Mouse (Mus musculus) ZHBTc4 (cell line): ENCODE measurements around the gene Dnah3.
A peak's percentile ranks its signal among the peaks of the same experiment; 100 is the strongest.

Source experiments
- DNase-seq: peaks from one replicate; pipeline ENCODE4 v3.0.0-alpha.2; 2011; ENCODE audit warnings: low read depth, low spot score

The Dnah3 gene

DNA sequence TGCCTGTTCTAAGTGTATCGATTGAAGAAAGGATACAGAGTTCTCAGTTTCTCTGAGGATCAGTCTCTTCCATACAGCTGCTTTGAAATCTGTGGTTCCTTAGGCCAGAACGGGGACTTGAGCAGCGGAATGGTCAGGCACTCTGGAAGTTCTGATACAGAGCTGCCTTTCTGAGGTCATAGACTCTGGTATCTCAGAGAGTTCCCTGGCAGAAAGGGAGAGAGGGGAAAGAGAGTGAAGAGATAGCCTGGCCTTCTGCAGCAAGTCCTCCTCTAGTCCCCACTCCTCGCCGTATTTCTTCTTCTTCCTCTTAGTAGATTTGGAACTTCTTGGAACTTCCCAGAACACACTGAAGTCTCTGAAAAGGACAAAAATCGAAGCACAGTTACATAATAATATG is at the start of gene Dnah3:
Gene Dnah3 (minus strand): TSS at position 101 of the 400 bp plus-strand sequence.
- DNase-seq = no peak

DNA sequence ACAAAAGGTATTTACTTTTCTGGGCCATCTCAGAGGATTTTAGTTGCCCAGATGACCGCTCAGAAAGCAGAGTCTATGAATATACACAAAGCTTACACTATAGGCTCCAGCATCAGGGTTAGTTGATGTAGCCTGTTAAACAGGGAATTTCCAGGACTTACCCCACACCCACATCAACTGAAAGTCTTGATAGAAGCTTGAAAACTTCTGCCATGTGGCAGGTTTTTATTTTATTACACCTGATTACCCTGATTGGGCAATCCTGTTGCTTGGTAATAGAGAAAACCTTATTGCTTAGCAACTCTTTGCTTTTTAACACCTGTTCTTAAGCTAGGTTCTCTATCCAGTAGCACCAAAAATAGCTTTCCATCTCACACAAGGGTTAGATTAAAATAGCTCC is 47.7 kb upstream of the Dnah3 start:
- no peak for DNase-seq

DNA sequence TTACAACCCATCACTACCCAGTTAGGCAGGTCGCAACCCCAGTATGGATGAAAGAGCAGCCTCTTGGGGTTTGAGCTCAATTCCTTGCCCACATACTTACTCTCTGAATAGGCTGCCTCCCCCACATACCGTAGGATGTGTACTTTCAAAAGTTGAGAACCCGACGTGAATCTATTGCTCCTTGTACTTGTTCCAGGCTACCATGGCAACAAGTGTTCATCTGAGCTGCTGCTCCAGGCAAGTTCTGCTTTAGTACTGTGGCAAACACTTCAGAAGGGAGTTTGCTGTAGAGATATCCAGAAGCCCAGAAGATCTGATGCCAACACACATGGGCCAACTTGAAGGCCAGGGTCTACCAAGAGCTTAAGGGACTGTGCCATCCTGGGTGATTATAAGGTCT is 33.9 kb upstream of the Dnah3 start:
- no peak for DNase-seq

DNA sequence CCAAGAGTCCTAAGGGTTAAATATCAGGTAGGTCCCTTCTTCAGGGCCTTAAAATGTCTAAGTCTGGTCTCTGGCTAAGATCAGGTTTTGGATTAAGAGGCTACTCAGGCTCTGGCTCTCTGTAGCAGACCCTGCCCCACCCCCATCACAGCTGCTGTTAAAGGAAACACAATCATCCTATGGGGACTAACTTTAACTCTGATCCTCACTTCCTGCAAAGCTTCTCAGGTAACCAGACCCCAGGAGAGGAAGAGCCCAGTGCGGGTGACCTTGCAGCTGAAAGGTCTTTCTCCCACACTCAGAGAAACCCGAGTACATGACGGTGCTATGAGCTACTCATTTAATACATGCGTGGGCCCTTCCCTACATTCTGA is 32.6 kb upstream of the Dnah3 start:
- peak; percentile 18 for DNase-seq

DNA sequence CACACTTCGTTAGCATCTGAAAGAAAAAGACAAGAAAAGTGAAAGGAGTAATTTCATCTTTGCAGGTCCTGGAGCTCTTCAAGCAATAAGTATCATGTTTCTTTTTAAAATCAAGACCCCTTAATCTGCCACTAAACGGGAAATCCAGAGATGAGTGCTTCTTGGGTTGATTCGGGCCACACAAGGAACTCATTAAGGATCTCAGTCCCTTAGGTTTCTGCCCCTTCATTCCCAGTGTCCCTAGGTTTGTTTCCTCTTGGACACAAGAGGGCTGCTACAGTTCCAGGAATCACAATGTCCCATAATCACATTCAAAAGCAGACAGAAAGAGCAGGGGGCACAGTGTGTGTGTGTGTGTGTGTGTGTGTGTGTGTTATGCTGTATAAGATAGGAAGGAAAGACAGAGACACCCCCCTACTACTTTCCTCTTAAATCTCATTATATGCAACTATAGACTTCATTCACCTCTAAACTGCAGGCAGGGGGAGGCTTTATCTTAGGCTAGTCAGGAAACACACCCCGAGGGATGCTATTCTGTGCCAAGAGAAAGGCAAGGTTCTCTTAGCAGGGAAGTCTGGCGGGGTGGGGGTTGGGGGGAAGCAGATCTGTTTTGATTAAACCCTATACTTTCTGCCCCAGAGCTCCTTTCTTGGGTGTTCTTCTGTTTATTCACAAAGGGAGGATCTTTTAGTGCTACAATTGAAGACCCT is 32.1 kb upstream of the Dnah3 start:
- no peak for DNase-seq

DNA sequence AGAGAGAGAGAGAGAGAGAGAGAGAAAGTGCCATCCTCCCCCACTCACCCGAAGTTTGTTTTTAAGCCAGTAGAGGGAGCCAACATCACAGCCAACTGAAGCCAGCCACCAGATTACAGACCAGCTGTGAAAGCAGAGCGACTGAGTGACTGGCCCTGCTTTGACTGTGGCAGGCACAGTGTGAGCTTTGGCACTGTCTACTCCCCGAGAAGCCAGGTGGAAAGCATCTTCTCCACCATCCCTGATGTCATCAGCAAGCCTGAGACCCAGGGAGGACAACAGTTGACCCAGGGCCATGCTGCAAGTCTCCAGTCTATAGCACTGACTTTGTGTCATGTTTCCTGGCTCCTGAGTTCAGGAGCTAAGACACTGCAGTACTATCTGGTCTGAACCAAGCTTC is 29.8 kb upstream of the Dnah3 start:
- DNase-seq = peak; percentile 68

DNA sequence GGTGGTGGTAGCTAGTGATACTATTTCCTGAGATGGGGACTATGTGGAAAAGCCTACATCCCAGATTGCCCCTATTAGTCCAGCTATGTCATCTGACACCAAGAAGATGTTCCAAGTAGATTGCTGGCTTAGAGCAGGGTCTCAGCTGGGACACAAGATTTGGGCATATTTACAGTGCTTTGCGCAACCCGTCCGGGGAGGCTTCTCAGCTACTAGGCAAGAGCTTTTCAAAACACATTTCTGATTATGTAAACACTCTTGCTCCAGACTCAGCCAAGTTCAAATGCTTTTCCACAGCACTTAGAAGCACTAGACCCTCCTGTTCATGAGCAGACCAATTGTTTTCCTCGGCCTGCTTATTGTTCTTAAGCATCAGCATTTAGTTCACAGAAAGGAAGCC is 28.7 kb upstream of the Dnah3 start:
- no peak for DNase-seq

DNA sequence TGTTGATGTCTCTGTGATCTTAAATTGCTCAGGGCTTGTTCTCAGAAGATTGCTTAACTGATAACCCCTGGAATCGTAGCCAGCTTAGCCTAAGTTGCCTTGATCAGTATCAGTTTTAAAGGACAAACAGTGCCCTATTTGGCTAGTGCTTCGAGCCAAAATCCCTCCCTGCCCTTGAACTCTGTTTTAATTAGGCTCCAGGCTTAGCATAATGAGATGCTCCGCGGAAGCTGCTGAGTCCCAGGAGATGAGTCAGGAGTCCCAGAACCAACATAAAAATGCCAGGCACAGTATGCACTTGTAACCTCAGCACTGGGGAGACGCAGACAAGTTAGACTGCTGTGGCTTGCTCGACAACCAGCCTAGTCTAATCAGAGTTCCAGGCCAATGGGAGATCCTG is 22.4 kb upstream of the Dnah3 start:
- peak; percentile 25 for DNase-seq

DNA sequence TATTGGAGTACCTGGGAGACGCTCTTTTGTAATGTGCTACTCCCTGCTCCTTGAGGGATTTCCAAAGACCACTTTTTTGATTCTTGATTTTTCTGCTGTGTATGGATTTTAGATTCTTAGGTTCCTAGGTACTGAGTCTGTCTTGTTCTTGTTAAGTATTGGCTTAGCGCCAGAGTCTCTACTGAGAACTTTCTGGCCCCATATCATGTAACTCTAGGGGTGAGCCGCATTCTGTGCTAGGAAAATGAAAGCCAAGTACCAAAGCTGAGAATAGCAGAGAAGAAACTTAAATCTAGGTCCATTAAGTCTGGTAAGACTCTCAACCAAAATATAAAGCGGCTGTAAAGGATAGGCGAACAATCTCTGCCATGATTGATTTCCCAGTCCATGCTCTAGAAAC is 21.9 kb upstream of the Dnah3 start:
- no peak for DNase-seq

DNA sequence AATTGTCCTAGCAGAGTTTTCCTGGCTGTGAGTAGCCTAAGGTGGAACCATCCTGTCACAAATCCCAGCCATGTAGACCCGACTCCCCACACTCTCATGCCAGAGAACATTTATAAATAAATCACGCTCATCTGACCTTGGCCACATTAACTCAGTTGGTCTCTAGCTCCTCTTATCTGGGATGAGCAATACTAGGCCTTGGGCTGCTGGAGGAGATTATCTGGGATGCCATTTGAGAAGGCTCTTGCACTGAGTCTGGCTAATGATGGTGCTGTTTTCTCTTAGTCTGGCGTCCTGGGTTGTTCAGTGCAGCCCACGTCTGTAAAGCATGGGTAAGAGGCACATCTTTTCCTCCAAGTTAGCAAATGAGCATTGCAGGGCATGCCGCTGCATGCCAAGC is 14.6 kb upstream of the Dnah3 start:
- no peak for DNase-seq

DNA sequence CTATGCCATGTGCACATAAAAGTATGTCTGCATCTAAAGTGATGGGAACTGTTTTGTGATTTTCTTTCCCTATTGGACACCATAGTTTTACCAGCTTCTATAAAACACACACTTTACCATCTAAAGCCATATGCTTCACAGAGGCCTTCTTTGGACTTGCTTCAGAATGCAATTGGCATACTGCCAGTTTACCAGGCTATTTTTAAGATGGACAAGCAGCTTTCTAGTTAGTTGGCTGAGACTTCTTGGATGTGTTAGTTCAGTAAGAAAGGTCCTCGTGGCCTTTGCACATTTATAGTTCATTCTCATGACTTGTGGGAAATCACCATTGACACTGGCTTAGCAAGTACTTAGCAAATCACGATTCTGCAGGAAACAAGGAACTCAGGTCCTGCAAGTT is 11.3 kb upstream of the Dnah3 start:
- DNase-seq = no peak

DNA sequence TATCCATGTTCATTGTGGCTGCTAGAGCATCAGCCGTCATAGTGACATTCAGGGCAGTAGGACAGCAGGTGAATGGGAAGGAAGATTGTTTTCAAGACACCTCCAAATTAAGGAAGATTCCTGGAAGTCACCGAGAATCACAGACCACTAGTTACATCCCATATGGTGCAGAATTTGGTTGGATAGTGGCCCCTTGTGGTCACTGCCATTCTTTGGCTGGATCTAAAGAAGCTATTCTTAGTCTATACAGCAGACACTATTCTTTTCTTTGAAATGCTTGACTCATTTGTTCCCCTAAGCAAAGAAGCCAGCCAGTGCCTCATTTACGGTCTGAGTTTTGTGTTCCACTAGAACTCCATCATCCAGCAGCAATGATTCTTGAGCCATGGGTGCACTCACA is 9.9 kb upstream of the Dnah3 start:
- no peak for DNase-seq

DNA sequence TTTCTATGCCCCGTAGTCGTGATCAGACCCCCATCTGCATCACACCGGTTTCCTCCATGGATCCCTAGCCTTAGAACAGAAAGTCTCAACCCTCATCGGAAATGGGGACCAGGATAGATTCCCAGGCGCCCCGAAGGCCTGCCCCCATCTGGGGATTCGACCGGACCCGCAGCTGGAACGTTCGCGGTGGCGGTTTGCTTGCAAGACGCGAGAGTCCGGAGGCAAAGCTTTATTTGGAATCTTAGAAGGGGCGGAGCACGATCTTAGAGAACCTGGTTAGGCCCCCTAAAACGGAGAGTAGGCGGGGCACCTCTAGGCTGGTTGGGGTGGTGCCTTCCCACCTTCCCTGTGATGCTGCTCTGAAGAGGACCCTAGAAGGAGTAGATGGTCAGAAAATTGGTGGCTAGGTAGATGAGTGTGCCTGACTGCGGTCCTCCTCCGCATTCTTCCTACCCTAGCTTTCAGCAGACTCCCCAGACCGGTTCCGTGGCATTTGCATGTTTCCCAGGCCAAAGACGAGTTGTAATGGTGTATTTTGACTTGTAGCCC is 8.0 kb upstream of the Dnah3 start:
- peak; percentile 35 for DNase-seq

DNA sequence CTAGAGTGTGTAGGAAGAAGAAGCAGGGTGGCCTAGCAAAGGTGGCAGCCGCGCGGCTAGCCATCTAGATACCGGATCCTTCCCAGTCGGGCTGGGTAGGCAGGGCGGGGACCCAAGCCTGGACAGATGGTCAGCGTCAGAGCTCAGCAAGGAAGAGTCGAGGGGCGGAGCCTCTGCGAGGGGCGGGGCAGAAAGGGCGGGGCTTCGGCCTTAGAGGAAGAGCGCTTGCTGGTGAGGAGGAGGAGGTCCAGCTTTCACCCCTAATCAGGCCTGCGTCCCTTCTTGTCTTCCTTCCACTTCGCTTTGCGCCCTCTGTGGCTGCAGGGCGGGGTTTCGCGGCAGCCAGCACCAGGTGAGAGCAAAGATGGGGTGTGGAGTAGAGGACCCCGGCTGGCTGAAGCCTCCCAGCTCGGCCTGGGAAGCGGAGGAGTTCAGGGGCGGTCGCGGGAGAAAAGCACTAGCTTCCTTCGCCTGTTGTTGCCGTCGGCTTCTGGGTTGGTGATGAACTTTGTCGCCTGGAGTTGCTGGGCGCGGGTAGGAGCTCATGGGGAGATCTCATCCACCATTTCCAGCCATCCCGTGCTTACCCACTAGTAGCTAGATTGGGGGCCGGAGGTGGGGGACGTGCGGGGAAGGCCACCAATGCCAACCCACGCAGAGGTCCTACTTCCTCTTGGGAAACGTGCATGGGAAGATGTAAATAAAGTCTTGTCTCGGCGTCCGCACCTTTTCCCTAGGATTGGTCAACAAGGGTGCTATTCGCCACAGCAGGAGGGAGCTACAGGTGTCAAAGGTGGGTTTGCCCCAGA is 7.3 kb upstream of the Dnah3 start, which contains the start of gene Tmem159:
Gene Tmem159 (plus strand): TSS at position 190 of the 809 bp plus-strand sequence.
- DNase-seq = peak; percentile 90

DNA sequence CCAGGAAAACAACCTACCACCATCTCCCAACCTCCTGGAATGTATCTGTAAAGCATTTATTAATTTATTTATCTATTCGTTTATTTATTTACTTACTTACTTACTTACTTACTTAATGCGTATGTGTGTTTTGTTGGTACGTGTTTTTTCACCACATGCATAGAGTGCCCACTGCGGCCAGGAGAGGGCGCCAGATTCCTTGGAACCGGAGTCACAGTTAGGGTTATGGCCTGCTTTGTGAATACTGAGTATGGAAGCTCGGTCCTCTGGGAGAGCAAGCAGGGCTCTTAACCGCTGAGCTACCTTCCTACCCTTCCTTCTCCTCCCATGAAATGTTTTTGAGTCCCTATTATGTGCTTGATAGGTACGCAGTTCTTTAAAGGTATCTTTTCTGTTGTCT is 3.3 kb upstream of the Dnah3 start:
- peak; percentile 91 for DNase-seq

DNA sequence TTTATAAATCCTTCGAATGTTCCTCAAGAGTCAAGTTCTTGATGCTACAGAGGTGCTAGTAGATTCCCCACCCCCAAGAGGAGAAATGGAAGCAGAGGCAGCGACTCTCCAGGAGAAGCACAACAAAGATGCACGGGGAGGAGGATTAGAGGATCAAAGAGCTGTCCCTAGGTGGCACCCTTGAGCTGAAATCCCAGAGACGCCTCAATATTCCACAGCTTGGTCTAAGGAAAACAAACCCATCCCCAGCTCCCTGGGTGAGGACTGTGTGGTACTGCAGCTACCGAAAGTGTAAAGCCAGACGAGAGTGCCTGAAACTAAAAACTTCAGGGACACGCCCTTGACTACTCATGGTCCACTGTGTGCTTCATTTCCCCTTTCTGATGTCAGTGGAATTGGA is 2.8 kb upstream of the Dnah3 start:
- peak; percentile 90 for DNase-seq

DNA sequence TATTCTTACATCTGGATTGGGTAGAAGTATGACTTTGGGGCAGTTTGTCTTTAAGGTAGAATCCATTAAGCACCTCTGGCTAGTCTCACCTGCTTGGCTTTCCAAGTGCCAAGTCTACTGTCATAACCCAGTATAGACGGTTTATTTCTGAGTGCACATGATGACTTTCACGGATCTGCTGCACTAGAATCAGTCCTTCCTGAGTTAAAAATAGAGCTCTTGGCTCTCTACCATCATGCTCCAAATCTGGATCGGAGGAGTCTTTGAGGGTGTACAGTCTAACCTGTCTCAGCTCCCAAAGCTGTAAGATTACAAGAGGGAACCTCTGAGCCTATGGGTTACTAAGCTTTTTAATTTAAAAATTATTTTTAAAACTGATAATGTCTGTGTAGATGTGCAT is 864 bp downstream of the Dnah3 start:
- DNase-seq = no peak

DNA sequence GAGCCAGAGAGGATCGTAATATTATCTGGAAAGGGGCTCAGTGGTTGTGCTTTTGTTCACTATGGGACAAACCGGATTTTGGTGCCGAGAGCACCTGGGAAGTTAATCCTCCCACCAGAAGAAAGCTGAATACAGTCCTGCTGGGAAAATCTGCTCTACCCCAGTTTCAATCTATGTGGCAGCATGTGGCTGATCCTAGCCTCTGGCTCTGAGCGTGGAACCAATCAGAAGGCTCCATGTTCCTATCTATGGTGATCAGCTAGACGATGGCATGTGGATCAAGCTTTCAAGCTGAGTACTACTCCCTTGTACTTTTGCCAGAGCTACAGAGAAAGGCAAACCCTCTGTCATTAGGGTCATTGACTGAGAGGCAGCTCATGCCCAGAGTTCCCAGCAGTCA is 2.0 kb downstream of the Dnah3 start:
- DNase-seq = no peak

DNA sequence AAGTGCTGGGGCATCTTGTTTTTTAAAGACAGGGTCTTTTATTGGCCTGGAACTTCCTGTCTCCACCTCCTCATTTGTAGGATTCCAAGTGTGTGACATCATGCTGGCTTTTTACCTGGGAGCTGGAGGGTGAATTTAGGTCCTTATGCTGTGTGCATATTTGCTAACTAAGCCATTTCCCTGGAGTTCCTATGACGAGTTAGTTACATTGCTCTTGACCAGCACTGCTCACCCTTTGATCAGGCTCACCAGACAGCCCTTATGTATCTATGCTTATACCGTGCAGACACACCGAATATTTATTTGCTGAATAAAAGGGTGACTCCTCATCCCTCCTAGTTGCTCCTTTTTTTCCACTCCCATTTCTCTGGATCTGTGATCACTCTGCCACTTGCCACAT is 14.9 kb downstream of the Dnah3 start:
- no peak for DNase-seq

DNA sequence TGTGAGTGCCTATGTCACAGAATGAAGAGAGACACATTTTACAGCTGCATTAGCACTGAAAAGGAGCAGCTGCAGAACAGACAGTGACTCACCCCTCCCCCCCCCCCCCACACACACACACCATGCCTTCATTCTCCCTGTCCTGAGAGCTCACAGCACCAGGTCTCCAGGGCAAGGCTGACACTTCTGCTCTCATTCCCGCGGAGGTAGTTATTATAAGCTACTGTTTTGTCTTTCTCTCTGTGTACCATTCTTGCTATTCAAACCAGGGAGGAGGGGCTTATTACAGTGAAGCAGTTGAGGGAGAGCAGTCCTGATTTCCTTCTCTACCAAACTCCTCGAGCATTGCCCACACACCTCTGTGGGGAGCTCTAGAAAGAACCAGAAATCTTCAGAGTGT is 25.9 kb downstream of the Dnah3 start:
- no peak for DNase-seq

DNA sequence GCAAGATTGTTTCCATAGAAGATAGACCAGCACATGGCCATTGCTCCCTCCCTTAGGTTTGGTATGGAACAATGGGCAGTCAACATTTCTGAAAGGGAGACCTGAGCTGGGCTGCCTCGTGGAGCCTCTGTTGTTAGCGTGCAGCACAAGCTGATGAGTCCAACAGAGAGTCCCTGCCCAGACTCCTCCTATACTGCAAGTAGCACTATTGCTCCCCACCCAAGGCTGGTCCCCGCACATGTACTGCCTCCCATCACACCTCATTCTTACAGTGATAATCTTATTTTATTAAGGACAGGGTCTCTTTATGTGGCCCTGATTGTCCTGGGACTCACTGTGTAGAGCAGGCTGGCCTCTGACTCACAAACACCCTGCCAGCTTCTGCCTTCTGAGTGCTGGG is 27.0 kb downstream of the Dnah3 start:
- no peak for DNase-seq

DNA sequence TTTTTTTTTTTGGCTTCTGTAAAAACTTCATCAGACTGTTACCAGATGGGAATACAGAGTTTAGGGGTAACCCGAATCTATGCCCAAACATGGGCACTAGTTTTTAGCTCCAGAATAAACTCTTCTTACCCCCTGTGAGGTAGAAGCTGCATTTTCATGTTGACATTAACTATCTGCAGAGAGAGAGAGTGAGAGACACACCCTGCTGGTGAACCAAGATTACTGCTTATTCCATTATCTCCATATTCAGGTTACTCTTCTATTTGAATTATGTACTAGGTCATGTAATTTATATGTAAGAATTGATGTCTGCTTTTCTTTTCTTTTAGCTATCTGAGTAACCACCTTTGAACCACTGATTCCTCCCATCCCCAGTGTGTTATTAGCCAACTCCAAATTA is 31.0 kb downstream of the Dnah3 start:
- no peak for DNase-seq

DNA sequence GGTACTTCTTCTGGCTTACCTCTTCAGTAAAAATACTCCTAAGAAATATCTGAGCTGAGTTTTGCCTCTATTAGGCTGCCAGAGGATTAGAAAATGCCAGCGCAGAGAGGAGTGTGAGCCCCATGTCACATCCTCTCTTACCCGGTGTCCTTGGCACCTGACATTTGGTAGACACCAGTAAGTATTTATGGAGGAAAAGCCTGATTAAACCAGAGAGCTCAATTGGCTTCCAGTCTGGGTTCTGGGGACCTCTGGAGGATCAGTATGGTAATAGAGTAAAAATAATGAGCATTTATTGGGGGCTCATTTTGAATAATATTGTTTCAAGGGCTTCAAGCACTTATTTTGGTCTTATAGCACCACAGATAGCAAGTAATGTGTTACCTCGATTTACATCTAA is 39.6 kb downstream of the Dnah3 start:
- no peak for DNase-seq
